Mouse (Mus musculus) gastrocnemius, adult 18-20 months (tissue): ENCODE results near the gene Ptgs1. TPM values are rescaled to one million over a fixed set of nuclear protein-coding genes. Genes with fewer than 3 reads are reported as not detected.

Experiments used
- DNase-seq: peaks from one replicate; pipeline ENCODE4 v3.0.0; 2021; ENCODE audit warnings: low spot score
- total RNA-seq, 2 experiments: library from RNA; stranded (reverse); gene quantifications; 2 replicates each; pipeline ENCODE4 v1.2.3; 2021

Gene Ptgs1
- total RNA-seq, 2 experiments from 2014 or later: 3.0 to 3.8 TPM

DNA sequence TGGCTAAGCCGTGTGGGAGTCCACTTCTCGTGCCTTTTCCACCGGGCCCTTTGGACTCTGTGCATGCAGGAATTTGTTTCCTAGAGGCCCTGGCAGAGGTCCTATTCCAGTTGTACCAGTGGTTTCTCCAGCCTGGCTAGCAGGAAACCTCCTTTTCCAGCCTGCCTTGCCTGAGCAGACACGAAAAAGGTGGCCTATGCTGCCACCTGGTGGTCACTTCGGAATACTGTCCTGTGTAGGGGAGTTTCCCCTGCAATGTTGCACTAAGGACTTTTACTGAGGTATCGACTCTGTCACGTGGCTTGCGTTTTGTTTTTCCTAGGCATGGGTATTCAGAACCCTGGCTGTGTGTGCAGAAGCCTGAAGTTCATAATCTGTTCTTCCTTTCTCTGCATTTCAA, 16.2 kb upstream of the Ptgs1 start:
- DNase-seq: peak; percentile 87

DNA sequence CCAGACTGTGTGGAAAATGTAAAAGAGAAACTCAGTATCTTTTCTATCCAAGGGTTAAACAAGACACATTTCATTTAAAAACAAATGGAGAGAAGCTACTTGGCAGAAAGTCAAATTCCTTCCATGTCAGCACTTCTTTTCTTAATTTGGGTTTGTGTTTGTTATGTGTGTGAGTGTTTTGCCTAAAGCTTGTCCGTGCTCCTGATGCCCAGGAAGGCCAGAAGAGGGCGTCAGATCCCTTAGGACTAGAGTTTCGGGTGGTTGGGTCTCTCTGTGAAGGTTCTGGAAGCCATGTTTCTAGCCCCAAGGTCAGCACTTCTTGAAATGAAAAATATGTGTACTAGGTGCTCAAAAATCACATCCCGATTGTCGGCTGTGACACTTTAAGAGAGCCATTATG, 15.8 kb upstream of the Ptgs1 start:
- no peak for DNase-seq

DNA sequence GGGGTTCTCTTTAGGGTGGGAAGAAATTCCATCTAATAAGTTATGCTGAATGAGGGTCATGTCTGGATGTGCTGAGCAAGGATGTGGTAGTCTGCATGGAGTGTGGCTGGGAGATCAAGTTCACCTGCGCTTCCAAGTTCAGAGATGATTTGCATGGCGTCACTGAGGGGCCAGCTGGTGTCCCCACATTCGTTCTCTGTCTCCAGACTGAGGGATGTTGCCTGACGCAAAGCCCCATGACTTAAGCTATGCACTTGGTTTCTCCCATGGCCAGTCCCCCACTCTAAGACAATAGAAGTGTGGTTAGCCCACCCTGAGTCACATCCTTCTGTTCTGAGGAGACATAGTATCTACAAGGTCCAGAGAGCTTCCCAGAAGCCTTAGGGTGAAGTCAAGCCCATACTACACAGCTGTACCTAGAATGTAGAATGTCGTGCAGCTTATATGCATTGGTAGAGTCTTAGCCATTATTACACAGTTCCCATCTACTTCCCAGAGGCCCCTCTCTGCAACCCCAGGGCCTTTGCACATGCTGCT, 15.0 kb upstream of the Ptgs1 start:
- DNase-seq: no peak

DNA sequence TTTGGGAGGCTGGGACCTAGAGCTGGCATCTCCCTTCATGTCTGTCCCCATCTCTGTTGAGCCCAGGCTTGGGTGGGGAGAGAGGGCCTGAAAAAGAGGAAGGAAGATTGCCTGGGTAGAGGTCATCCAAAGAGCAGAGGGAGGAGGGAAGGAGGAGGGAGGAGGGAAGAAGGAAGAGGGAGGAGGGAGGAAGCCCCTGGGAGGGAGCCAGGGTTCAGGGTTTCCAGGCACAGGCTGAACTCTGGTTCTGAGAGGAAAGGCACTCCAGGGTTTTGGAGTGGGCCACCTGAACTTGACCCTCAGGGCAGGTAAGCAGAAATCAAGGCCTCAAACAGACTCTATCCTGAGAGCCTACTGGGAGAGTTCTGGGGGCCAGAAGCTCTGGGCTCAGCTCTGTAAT, 13.7 kb upstream of the Ptgs1 start:
- DNase-seq: no peak

DNA sequence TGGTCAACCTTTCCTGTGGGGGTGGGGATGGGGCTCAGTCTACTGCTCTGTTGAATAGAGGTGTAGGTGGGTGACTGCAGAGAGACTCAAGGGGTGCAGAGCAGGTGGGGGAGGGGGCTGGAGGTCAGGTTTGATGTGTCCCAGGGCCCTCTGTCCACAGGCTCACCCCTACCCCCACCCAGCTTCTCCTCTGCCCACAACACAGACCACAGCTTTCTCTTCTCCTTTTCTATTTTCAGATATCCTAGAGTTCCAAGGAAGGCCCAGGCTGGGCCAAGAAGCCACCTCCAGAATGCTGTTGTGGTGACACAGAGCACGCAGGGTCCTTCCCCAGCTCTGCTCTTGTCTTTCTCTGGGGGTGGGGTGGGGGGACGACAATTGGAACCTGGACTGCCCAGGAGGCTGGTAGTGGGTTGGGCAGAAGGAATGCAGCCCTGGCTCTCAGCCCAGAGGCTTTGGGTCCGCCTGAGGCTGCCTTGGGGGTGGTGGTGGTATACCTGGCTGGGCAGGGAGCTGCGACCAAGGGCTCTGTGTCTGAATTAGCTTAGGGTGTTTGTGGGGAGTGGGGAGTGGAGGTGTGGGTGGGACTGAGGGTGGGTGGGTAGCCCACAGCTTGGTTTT, 13.2 kb upstream of the Ptgs1 start:
- DNase-seq: no peak

DNA sequence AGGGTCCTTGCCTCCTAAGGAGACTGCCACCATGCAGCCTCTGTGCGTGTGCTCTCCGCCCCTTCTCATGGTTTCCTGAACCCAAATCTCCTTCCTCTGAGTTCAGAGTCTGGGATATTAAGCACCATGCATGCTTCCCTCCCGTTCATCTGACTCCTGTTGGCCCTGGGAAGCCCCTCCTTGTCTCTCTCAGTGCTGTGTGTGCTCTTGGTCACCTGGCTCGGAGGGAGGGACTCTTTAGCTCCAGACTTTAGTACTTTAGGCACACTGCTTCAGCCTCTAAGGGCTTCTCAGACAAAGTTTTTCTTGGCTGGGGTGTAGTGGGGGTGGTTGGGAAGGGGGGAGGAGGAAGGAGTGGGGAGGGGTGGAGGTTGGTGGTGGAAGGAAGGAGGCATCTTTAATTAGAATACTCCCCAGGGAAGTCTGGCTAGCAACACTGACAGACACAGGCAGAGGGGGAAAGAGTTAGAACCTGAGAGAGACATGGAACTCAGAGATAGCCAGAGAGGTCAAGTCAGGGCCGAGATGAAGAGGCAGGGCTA, 12.5 kb upstream of the Ptgs1 start:
- DNase-seq: no peak

DNA sequence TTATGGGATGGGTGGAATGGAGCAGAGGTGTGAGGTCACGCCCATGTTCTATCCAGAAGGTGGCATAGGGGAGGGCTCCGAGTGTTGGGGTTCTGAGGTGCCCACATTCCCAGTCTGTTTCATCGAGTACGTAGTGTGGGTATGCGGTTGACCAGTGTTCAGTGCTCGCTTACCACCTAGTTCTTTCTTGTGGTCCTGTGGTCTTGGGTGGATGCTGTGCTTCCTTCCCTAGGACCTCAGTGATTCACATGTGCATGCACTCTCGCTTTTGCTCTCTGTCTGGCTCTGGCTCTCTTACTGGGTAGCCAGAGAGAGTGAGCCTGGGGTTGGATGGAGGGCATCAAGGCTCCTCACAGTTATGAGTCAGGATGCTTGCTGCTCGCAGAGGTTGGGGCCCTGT, 10.1 kb upstream of the Ptgs1 start:
- no peak for DNase-seq

DNA sequence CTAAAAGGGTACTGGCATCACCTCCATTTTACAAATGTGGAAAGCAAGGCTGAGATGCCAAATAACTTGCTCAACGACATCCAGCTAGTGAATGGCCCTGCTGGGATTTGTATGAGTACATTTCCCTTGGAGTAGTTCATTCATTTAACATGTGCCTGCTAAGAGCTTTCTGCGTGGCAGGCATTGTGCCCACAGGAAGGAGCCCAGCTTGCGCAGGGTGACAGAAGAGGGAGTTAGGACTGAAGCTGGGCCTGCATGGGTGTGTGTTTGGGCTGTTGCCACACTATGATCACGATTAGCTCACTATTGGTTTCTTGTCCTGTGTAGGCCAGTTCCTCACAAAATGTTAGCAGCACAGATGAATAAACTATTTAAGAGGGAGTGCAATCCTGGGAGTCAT, 9.3 kb upstream of the Ptgs1 start:
- DNase-seq: no peak

DNA sequence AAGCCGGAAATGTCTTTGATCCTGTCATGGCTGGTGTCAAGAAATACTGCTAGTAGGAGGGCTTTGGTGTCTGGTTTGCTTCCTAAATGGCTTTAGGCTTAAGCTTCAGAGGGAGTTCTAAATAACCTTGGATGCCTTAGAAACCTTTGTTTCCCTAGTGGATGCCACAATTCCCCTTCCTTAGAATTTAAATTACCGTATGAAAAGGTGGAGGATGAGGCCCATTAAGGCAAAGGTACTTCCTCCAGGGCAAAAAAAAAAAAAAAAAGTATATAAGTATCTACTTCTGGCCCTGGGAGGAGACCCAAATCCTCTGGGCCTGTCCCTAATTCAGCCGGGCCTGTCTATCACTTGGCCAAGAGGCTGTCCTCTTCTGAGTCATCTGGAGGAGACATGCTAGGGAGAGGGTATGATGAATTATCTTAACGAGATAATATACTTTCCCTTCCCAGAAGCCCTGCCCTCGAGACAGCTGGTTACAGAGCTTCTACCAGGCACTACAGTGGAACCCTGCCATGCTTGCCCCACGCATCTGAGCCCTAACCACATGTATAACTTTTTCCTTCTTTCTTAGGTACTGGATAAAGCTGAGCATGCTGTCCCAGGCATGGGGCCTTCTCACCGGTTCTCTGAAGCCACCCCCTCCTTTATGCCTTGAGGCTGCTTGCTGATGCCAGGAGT, 7.9 kb upstream of the Ptgs1 start:
- no peak for DNase-seq

DNA sequence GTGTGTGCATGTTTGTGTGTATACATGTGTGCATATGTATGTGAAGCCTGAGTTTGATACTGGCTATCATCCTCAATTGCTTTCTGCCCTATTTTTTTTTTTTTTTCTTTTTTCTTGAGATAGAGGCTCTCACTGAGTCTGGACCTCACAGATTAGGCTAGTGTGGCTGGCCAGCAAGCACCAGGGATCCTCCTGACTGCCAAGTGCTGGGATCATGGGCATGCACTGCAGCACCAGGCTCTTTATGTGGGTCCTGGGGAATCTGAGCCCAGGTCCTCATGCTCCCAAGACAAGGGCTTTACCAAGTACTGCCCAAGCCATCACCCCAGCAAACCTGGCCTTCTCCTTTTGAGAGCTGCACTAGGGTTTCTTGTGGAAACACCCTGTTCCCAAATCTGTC, 6.8 kb upstream of the Ptgs1 start:
- no peak for DNase-seq

DNA sequence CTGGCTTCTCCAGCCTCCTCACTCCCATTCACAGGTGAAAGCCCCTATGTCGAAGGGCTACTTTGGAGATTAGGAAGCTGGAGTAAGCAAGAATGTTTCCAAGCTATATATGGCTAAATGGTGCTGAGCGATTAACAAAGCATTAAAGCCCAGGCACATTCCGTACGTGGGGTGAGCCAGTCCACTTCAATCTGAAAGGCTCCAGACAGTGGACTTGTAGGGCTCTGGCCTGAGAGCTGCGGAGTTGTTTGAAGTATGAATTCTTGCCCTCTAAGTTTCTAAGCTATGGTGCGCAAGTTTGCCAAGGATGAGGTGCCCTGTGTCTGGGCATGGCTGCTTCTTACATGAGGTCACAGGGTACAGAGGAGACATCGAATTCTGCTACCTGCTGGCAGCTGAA, 6.1 kb upstream of the Ptgs1 start:
- DNase-seq: no peak

DNA sequence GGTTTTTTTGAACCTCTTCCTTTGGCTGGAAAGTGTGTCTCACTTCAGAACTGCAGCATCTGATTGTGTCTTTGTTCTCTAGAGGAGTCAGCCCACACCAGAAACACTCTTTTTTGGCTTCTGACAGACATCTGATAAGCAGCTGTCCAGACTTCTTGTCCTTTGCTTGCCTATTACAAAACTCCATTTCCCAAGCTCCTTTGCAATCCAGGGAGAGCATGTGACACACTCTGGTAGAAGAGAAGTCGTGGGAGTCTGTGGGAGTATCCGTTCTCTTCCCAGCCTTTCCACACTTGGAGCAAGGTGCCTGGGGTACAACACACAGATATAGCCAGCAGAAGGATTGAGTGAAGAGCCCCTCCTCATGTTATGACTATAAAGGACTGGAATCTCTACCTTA, 5.6 kb upstream of the Ptgs1 start:
- no peak for DNase-seq

DNA sequence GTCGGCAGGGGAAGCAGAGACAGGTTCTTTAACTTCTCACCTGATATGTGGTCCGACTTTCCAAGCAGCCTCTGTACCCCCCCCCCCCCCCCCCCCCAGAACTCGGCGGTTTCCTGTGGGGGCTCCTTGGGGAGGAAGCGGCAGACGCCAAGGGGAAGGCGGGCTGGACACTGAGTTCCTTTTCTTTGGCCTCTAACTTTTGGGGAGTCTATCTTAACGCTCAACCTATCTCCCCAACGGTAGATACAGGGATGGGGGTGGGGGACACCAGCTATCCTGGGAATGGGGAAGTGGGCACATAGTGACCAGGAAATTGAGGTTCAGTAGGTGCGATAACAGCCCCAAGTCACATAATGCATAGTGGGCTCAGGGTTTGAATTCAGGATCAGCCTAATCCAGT, 741 bp downstream of the Ptgs1 start:
- DNase-seq: no peak

DNA sequence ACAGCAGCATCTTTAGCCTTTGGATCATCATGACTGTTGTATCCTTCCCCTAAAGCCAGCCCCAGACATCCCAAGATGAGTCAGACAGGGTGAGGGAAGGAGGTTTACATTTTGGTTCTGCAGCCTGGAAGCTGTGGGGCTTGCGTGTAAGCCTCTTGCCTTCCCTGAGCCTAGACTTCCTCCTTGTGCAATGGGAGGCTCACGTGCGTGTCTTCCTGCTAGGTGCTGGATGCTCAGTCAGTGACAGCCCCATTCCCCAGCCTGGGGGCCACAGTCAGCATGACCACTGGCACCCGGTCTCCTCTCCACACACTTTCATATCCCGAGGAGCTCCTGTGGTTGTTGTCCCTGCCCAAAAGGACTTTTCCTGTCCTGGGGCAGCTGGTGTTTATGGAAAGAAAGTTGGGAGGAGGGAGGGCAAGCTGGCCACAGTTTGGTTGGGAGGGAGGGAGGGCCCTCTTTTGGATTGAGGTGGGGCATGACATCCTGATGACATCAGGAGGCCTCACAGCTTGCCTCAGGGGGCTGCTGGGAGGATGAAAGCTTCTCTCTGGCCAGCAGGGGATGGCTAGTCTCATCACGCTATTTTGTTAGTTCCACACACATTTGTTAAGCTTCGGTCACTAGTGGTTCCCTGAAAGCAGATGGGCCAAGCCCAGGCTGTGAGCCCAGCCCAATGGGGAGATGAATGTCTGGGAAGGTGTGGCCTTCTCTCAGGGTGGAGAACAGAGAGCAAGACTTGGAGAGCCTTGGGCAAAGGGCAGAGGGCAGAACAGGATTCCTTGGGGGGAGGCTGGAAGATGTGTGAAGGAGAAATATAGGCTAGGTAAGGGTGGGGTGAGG, 4.5 kb downstream of the Ptgs1 start:
- peak; percentile 22 for DNase-seq

DNA sequence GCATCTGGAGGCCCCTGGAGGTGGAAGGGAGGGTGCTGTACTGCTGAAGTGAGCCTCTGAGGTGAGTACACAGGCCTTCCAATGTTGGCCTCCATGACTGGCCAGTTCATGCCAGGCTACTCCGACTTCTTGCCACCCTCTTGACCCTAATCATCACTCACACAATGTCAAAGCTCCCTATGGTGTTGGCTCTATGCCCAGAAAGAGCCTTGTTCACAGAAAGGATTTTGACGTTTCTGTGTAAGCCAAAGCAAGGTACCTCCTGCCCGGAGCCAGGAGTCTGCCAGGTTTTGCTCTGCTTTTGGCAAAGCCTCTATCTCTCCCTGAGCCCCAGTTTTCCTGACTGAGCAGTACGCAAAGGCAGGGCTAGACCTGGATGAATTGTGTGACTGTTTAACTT, 5.7 kb downstream of the Ptgs1 start:
- DNase-seq: no peak

DNA sequence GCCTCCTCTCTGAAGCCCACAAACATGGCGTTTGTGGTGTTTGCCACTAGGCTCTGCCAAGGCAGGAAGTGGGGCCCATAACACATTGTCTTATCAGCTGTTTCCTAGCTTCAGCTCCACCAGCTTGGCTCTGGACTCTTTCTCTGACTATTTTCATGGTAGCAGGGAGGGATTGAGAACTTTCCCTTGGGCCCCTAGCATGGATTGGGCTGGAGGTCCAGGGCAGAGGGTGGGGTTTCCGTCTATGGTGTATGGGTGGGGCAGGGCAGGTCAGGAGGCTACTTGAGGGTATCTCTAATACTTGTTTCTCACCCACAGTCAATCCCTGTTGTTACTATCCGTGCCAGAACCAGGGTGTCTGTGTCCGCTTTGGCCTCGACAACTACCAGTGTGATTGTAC, 6.7 kb downstream of the Ptgs1 start:
- no peak for DNase-seq

DNA sequence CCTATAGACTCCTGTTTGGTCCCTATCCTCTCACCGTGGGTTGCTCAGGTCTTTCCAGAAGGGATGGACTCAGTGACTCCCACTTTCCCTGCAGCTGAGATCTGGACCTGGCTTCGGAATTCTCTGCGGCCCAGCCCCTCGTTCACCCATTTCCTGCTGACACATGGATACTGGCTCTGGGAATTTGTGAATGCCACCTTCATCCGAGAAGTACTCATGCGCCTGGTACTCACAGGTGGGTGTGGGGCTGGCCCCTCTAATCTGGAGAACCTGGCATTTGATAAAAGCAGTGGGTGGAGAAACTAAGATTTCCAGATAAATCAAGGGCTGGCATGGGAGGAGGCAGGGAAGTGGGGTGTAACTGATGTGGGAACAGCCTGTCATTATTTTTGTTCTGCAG, 7.3 kb downstream of the Ptgs1 start:
- DNase-seq: no peak

DNA sequence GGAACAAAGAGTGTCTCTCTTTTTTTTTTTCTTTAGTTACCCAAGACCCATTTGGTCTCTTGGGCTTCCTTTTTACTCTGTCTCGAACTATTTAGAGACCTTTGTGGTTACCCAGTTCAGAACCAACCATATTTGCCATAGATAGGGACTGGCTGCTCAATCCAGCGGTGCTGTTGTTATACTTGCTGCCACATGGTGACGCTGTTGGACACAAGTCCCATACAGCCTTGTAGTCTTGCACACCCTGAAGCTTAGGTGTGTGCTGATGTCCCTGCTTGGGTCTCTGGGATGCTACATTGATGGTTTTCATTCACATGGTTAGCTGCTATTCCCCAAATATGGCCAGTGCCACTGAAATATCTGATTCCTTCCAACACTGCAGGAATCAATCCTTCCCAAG, 8.2 kb downstream of the Ptgs1 start:
- DNase-seq: no peak

DNA sequence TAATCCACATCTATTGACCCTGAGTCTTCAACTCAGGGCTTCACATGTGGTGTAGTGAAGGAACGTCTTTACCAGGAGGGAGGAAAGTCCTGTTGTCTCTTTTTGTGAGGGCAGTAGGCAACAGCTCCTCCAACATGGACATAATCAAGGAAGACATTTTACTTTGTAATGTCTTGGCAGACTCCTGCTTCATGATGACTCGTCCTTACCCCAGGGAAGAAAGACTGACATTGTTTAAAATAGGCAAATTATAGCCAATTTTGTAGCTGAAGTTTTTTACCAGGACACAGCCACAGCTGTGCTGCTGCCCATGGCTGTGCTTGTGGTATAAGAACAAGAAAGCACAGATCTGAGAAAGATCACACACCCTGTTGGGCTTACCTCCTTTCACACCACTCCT, 8.7 kb downstream of the Ptgs1 start:
- DNase-seq: no peak

DNA sequence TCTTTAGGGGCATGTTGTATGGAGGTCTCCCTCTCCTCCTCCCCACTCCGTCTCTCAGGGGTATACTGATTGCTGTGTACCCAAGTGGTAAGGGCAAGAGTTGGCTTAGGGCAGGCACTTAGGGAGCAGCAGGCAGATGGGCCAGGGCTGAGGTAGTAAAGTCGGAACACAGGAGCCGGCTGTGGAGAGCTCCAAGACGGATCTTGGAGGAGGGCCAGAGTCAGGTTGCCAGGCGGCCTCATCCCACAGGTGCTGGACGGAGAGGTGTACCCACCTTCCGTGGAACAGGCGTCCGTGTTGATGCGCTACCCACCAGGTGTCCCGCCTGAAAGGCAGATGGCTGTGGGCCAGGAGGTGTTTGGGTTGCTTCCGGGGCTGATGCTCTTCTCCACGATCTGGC, 12.3 kb downstream of the Ptgs1 start:
- DNase-seq: no peak

DNA sequence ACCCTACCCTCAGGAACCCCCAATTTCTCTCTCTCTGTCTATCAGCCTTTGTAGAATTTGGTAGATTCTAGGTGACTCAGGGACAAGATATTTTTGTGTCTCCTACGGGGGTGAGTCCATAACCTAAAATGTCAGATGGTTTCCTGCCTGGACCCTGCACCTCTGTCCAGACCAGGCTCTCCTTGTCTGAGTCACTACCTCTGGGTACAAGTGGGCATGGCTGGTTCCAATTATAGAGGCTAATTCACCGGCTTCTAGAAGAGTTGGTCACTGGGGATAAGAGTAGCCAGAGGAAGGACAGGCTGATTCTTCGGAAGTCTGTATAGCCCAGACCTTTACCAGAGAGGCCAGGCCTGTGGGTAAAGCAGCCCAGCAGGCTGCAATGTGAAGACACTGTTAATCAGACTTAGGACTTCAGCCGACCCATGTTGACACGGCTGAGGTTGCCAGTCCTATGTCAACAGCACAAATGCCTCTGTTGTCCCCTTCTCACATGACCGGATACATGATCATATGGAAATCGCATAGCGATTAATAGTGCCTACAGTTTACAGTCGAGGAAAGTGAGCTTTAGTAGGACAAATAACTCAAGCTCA, 13.2 kb downstream of the Ptgs1 start:
- no peak for DNase-seq

DNA sequence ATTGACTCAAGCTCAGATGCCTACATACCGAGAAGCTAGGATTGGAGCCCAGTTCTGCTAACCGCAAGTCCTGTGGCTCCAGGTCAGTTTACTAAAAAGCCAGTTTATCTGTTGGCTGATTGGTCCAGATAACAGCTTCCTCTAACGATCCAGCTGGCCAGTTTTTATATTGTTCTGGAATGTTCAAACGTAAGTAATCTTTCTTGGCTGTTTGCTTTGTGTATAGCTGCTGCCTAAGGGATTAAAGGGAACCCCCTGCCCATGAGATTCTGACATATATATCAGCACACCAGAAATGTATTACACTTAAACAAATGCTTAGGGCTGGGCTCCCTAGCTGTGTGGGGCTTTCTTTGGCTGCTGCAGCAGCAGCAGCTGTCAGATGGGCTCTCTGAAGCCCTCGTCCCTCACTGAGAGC, 13.7 kb downstream of the Ptgs1 start:
- no peak for DNase-seq
